Mouse (Mus musculus) ovary, postnatal 10 days (tissue): ENCODE data around the gene Arid4a.
"Not testable (repeated sequence)": the region's sequence is repeated elsewhere in the genome, so short reads cannot be mapped to it uniquely, and the experiment has no call there.

ENCODE experiments used
- DNase-seq: peaks from one replicate; pipeline ENCODE4 v3.0.0; 2022; ENCODE audit warnings: low spot score

Arid4a gene

GRCm38 (mm10) chr12:71053486-71053885, 37.7 kb downstream of the Arid4a start:
- DNase-seq: no peak

DNA sequence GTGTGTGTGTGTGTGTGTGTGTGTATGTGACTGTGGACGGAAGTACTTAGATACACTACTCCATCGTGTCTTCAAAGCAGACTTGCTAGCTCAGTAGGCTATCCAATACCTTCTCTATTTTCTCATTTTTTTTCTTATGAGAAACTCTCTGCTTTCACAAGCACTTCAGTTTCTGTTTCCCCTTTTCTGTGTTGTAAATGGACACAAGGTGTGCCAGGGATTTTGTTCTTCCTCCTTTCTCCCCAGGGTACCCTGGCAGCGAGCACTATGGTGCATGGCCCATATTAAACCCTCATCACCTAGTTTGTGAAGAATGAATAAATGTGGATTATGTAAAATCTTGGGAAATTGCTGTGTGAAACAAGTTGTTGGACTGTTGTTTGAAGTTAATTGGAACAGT, 39.7 kb downstream of the Arid4a start:
- DNase-seq: no peak

DNA sequence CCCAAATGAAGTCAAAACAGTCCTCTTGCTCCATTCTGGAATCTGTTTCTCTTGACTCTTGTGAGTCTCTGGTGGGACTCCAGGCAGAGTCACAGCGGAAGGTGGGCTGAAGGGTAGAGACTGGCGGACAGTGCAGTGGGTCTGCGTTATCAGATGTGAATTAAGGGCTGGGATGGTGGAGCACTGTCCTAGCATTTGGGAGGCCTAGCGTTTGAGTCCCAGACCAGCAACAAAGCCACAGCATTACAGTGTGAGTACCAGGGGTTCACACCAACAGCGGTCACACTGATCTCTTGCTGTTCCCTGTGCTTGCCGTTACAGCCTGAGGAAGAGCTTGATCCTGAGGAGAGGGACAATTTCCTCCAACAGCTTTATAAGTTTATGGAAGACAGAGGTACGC, 44.0 kb downstream of the Arid4a start:
- no peak for DNase-seq

DNA sequence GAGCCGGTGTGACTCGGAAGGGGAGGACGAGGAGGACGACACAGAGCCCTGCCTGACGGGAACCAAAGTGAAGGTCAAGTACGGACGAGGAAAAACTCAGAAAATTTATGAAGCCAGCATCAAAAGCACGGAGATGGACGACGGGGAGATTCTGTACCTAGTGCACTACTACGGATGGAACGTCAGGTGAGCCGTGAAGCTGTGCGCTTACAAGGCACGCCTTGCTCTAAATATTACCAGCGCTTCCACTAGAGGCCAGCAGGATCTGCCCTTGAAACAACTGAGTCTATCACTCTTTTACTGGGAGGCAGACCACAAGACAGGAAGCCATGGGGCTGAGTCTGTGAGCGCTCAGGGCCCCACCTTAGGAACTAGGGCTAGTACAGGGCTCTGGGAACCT, 54.1 kb downstream of the Arid4a start:
- DNase-seq: no peak

DNA sequence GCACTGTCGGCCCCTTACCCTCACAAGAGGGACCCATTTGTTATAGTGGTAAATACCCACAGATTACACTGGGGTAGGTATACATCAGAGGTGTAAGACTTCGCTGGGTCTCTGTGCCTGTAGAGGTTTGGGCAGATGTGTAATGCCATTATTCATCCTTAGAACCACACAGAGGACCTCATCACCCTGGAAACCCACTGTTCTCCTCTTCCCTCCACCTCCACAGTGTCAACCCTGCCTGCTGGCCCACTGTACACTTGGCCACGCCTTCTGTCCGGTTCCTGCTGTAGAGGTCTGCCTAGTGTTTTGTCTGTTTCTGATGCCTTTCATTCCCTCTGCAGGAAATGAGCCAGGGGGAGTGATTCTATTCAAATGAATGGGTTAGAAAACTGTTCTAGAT, 56.3 kb downstream of the Arid4a start:
- DNase-seq: no peak

DNA sequence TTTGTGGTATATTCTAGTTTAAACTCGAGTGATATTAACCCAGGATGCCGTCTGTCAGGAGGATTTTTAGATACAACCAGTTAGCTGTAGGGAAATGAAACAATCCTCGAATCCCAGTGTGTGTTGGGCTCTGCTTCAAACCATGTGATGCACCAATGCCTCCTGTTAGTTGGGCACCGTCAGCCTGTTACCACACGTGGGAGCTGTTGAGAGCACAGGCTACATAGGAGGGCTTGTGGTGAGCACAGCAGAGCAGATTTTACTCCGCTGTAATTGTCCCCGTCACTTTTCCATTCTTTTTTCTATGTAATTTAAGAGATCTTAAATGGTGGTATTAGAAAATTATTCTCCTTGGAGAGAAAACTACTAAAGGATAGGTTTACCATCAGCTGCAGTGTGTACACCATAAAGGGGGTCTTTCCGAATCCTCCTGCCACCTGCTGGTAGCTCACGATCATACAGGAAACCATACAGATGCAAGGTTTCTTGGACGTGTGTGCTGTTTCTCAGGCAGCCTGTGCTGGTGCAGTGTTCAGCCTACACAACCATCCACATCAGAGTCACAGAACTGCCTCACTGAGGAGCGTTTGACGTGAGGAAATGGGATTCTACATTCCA, 57.4 kb downstream of the Arid4a start:
- no peak for DNase-seq

GRCm38 (mm10) chr12:71086331-71086730, 70.5 kb downstream of the Arid4a start:
- DNase-seq: no peak

- not testable (repeated sequence) for DNase-seq
These were observed 88.5 kb downstream of the Arid4a start for GRCm38 (mm10) chr12:71104275-71104674.

- DNase-seq: no peak
These were observed 91.5 kb downstream of the Arid4a start for GRCm38 (mm10) chr12:71107216-71107771.

DNA sequence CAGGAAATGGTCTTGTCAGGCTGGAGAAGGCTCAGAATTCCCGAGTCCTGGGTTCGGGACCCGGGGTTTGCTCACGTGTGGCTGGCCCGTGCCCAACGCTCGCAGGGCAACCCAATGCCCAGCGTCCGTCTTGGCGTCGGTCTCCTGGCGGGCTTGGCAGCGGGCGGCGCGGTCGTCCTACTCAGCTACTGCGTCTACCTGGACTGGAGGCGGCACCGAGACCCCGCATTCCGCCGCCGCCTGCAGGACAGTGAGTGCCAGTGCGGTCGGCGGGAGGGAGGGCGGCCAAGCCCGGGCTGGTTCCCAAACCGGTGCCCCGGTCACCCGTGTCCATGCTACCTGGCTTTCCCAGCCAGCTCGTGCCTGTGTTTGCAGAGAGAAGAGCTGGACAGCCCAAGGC, 95.5 kb downstream of the Arid4a start, which contains the start of gene Tomm20l:
Gene Tomm20l (plus strand): TSS at position 98 of the 400 bp plus-strand sequence.
- DNase-seq: peak; percentile 5

DNA sequence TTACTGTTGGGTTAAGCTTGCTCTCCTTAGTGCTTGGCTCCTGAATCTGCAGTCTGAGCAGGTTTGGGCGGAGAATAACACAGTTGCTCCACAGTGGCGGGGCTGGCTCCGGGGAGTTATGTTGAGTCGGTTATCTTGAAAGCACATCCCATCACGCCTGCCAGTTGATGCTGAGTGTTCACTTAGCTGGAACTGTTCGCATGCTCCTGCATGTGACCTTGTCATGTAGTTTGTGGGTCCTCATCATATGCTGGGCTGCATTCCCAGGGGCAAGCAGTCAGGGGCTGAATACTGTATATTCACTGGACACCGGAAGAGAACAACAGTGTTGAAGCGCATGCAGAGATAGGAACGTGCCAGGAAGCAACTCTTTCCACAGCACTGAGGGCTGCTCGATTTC, 97.3 kb downstream of the Arid4a start:
- no peak for DNase-seq

DNA sequence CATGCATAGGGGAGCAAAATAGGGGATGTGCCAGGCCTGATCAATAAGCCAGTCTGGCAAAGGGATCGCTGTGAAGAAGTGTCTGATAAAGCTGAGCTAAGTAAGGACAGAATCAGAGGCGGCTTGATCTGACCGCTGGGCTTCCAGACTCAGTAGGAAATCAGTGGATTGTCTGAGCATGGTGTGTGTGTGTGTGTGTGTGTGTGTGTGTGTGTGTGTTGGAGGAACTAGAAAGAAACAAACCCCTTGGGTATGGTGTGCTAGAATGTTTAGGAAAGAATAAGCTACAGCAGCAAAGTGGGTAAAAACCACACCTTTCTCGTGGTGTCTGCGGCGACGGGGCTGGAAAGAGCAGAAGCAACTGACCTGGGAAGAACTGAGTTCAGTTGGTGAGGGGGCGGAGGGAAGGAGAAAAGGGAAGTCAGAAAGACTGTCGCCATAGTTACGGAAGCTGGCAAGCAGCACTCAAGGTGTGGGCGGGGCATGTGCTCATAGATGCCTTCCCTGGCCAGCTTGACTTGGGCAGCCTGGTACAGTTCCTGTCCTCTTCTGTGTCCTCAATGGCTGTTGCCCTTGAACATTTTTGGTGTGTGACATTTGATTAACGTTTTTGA, 98.0 kb downstream of the Arid4a start:
- no peak for DNase-seq

- DNase-seq: no peak
These were observed 100.6 kb downstream of the Arid4a start for GRCm38 (mm10) chr12:71116411-71116810.

DNA sequence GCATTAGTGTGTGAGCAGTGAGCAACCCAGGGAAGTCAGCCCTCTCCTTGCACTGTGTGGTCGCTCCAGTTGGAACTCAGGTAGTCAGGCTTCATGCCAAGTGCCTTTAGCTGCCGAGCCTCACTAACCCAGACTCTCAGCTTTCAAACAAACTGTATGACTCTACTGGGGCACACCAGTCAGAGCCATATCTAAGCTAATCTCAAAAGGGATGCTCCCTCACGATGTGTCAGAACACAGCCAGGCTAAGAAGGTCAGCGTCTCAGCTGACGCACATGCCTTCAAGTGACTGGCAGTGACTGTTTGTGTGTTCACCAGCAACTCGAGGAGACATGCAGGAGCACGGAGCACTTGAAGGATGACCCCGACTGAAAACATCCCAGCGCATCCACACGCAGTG, 106.9 kb downstream of the Arid4a start:
- no peak for DNase-seq

- DNase-seq: no peak
These were observed 107.5 kb downstream of the Arid4a start for GRCm38 (mm10) chr12:71123286-71123685.

DNA sequence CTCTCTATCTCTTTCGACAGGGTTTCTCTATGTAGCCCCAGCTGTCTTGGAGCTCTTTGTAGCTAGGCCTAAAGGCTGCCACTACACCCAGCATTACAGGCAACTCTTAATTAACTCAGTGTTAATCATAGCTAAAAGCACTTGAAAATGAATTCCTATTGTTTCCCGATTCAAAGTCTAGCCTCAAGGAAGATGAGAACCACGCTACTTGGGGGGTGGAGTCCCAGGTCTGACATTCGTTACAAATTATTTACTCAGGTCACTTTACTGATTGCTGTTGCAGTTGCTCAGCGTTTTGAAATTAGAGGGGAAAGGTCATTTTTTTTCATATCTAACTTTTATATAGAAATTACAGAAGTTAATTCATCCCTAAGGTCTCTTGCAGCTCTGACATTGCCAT, 119.8 kb downstream of the Arid4a start:
- DNase-seq: no peak

DNA sequence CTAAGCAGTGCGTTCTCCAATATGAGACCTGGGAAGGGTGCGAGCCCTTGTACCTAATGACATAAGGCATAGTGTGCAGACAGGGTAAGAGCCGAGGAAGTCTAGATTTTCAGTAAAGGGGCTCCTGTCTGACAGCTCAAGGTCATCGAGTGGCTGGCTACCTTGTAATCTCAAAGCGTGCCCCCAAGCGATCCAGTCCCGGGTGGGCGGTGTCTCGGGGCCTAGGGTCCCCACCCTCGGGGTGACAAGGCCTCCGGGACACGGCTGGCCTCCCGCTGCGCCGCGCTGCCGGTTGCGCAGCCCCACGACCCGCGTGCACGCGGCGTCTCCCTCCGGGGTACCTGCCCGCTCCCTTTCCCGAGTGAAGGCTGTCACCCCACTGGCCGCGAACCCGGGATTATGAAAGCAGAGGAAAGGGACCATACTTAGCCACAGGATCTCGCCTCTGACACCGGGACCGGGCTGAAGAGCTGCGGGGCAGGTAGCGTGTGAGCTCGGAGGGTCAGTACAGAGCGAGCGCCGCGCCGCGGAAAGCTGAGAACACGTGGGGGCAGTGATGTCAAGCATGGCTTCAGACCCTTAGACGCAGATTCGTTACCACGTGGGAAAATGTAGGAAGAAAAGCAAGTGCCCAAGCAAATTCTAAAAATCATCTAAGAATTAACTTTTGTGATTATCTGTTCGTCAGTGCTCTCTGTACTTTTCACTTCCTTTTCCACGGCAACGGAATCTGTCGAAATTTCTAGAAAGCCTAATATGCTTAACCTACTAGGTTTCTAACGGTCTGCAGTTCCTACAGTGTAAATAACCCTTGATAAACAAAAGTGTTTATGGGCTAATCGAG, 120.6 kb downstream of the Arid4a start, which contains the start of the genes Timm9 and 2700049A03Rik:
Gene Timm9 (minus strand): TSS at position 555 of the 844 bp plus-strand sequence.
Gene 2700049A03Rik (plus strand): TSS at position 719 of the 844 bp plus-strand sequence.
- peak; percentile 67 for DNase-seq

GRCm38 (mm10) chr12:71136974-71137491, 121.2 kb downstream of the Arid4a start:
- DNase-seq: peak; percentile 56

DNA sequence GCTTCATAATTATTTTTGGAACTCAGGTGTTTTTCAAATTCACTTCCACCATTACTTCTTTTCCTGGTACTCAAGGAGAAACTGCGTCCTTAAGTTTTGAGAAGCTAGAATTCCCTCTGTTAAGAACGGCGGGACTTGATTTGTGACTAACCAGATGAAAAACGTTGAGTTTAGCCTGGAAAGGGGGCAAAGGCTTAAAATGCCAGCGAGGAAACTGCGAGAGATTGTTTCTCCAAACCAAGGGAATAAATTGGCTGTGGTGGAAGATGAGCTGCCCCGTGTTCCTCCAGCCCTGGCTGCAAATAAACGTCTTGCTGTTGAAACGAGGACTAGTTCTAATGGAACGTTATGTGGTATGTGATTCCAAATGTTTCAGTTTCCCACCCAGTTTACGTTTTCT, 121.9 kb downstream of the Arid4a start:
- DNase-seq: no peak

DNA sequence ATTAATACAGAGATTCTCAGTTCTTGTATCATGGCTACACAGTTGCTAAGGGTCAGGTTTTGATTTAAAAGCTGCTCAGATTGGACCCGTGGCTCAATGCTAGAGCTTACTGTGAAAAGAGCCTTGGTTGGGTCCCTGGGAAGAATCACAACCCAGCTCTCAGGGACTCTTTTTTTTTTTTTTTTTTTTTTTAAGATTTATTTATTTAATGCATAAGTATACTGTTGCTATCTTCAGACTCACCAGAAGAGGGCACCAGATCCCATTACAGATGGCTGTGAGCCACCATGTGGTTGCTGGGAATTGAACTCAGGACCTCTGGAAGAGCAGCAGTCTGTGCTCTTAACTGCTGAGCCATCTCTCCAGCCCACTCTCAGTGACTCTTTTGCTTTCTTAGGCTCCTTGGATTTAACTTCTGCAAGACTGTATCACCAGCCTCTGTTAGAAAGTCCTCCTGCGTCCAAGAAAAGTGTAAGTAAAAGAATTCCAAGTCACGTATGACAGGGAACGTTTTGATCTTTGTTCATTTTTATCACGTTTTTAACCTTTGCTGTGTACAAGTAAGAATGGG, 123.6 kb downstream of the Arid4a start:
- no peak for DNase-seq

- no peak for DNase-seq
These were observed 125.4 kb downstream of the Arid4a start for GRCm38 (mm10) chr12:71141189-71141588.

DNA sequence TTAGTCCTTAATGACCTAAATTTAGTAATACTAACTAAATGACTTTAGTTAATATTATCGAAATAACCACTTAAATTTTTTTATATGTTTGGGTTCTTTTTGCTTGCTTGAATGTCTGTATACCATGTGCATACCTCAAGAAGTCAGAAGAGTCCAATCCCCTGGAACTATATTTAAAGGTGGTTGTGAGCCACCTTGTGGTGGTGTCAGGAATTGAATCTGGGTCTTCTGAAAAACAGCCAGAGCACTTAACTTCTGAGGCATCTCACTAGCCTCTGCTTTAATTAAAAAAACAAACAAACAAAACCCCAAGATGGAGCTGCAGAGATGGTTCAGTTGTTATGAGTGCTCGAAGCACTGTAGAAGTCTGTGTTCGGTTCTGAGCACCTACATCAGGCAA, 131.9 kb downstream of the Arid4a start:
- DNase-seq: no peak
